Mouse (Mus musculus) hindbrain, embryonic 11.5 days (tissue): Measurements from ENCODE around the gene Zic3. TPM values are rescaled to one million over a fixed set of nuclear protein-coding genes. Genes with fewer than 3 reads are reported as not detected.

Experiments
- ATAC-seq: fragments of 200-750 bp; cut with Nextera tagmentation; 2 replicates; pipeline ENCODE4 v1.8.0; 2017; ENCODE audit warnings: mild to moderate bottlenecking, moderate TSS enrichment, moderate library complexity; ENCODE audit not compliant: low FRiP score
- DNase-seq: peaks from one replicate; pipeline ENCODE4 v3.0.0-alpha.2; 2015; ENCODE audit warnings: low spot score
- H3K27ac ChIP-seq: fragments of 300-500 bp; sonication (generic); 2 replicates; pipeline ENCODE4 v1.5.1; 2014; ENCODE audit warnings: mild to moderate bottlenecking, low read depth, low read length
- H3K27me3 ChIP-seq: fragments of 300-500 bp; sonication (generic); 2 replicates; pipeline ENCODE4 v1.6.1; 2014; ENCODE audit warnings: mild to moderate bottlenecking, low read length, moderate library complexity, mixed read lengths; ENCODE audit not compliant: control insufficient read depth, insufficient read depth
- H3K36me3 ChIP-seq: fragments of 300-500 bp; sonication (generic); 2 replicates; pipeline ENCODE4 v1.6.1; 2014; ENCODE audit warnings: mild to moderate bottlenecking, low read length, moderate library complexity, mixed read lengths; ENCODE audit not compliant: control insufficient read depth, insufficient read depth
- H3K4me1 ChIP-seq: fragments of 300-500 bp; sonication (generic); replicated peaks from 2 replicates; pipeline ENCODE4 v1.6.1; 2014; ENCODE audit warnings: low read length, mixed read lengths; ENCODE audit not compliant: control insufficient read depth, insufficient read depth
- H3K4me2 ChIP-seq: fragments of 300-500 bp; sonication (generic); replicated peaks from 2 replicates; pipeline ENCODE4 v1.6.1; 2014; ENCODE audit warnings: mild to moderate bottlenecking, low read depth, low read length
- H3K4me3 ChIP-seq: fragments of 300-500 bp; sonication (generic); 2 replicates; pipeline ENCODE4 v1.5.1; 2014; ENCODE audit warnings: low read depth, low read length
- H3K9ac ChIP-seq: fragments of 300-500 bp; sonication (generic); 2 replicates; pipeline ENCODE4 v1.6.1; 2014; ENCODE audit warnings: low read depth, low read length
- H3K9me3 ChIP-seq: fragments of 300-500 bp; sonication (generic); 2 replicates; pipeline ENCODE4 v1.6.1; 2016; ENCODE audit warnings: low read length; ENCODE audit not compliant: control insufficient read depth
- WGBS: fragments of 180-500 bp; shearing (Covaris S2); extraction: QIAGEN DNeasy Blood & Tissue Kit; methylation state at CpG from one replicate; pipeline ENCODE4 v1.1.7; 2014; 5-methylcytosine and 5-hydroxymethylcytosine counted together
- polyA plus RNA-seq: library from polyadenylated mRNA; unstranded; fragments of >200 nt; fragmentation: Nextera tagmentation; extraction: Ambion mirVana; gene quantifications from 2 replicates; pipeline ENCODE4 v1.2.1, GENCODE M21; 2014

Zic3 gene
- 27.2 and 28.5 TPM in 2 replicates for polyA plus RNA-seq

DNA sequence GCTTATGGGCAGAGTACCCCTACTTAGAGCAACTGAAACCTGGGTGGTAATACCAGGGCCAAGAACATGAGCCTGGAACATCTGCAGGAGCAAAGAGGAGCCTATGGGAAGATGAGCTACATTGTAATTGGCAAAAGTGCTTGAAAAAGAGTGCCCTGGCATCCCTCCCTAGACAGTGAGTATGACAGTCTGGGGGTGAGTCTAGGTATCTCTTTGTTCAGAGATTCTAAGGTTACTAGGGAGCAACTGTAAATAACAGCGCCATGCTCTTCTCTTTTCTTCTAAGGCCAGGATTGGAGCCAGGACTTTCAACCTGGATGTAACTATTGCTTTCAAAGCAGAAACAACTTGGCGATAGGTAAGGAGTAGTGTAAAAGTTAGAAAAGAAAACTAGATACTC lies at the start of gene Zic3:
Gene Zic3 (plus strand): TSS at position 301 of the 400 bp plus-strand sequence.
- Histone ChIP-seq H3K27me3 (peaks cover 14% of the 10 kb centered on the region), H3K4me1 (no peaks in the 10 kb centered on the region), H3K4me2 (no peak within 1 kb of the TSS), H3K4me3 (no peak within 1 kb of the TSS), H3K9ac (no peak within 1 kb of the TSS), H3K9me3 (no peaks in the 10 kb centered on the region), H3K36me3 (no peaks in the 10 kb centered on the region), H3K27ac (no peak within 1 kb of the TSS)
- DNase-seq (no peak), ATAC-seq (no peak)
- WGBS = 82% methylated on average over 2 of the region's 2 CpGs

GRCm38 (mm10) chrX:57982351-57982750 lies 40.1 kb upstream of the Zic3 start:
- no peak for DNase-seq
- H3K36me3 ChIP-seq = no peaks in the 10 kb centered on the region
- H3K4me3 ChIP-seq = no peak overlapping the region
- no peak for ATAC-seq
- no peaks in the 10 kb centered on the region for H3K4me1 ChIP-seq
- no peak overlapping the region for H3K9ac ChIP-seq
- H3K9me3 ChIP-seq = no peaks in the 10 kb centered on the region
- WGBS = 83% methylated on average over 4 of the region's 4 CpGs
- H3K27ac ChIP-seq = no peak overlapping the region
- no peaks in the 10 kb centered on the region for H3K27me3 ChIP-seq
- H3K4me2 ChIP-seq = no peak overlapping the region

DNA sequence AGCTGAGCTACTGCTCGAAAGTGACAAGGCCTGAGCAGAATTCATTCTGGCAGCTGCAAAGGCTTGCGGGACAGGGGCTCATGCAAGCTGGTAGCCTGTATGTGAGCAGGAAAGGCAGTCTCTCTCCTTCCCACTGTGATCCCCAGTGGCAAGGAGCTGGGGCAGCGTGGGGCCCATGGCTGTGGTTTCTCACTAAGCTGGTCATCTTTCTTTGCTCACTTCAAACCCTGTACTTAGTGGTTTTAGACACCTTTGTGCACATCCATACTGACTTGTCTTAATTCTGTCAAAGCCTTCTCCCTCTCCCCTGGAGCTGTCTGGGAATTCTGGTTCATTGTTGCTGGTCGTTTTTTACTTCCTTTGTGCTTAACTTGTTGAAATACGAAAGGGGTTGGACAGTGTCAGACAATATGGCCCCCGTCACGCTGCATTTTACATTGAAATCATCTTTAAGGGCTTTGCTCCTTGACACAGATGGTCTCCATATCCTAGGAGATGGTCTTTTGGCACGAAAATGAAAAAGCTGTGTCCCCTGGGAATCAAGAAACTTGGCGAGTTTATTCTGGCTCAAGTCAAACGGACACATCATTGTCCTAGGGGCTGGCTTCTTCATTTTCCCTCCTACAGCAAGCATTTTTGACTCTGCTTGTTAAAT lies 34.9 kb upstream of the Zic3 start:
- no peak overlapping the region for H3K4me3 ChIP-seq
- H3K27ac ChIP-seq = no peak overlapping the region
- H3K27me3 ChIP-seq = no peaks in the 10 kb centered on the region
- no peaks in the 10 kb centered on the region for H3K4me1 ChIP-seq
- H3K9ac ChIP-seq = no peak overlapping the region
- peak; percentile 27 for DNase-seq
- H3K4me2 ChIP-seq = no peak overlapping the region
- no peaks in the 10 kb centered on the region for H3K36me3 ChIP-seq
- ATAC-seq = peak; percentile 53
- H3K9me3 ChIP-seq = no peaks in the 10 kb centered on the region
- 53% methylated on average over 10 of the region's 10 CpGs for WGBS

- DNase-seq (no peak), ATAC-seq (no peak)
- Histone ChIP-seq H3K27ac (no peak overlapping the region), H3K36me3 (no peaks in the 10 kb centered on the region), H3K4me3 (no peak overlapping the region), H3K4me2 (no peak overlapping the region), H3K9ac (no peak overlapping the region), H3K9me3 (no peaks in the 10 kb centered on the region), H3K4me1 (no peaks in the 10 kb centered on the region), H3K27me3 (peaks cover 17% of the 10 kb centered on the region)
- WGBS = 75% methylated on average over 5 of the region's 5 CpGs
Measured at GRCm38 (mm10) chrX:58013391-58013790, 9.1 kb upstream of the Zic3 start.

DNA sequence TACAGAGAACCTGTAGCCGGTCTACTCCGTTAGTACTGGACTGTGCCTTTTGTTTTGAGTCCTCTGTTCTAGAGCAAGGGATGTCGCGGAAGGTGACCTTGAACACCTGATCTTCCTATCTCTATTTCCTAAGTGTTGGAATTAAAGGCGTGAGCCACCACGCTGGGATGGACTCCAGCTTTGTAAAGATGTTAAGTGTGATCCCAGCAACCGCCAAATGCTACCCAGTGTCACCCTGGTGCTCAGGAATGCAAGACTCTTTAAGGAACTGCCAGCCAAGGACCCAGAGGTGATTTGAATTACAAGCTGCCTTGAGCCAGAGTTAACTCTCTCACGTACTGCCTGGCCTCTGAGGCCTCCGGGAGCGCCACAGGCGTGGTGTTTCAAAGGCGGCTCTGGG lies 8.4 kb upstream of the Zic3 start:
- Histone ChIP-seq H3K4me3 (no peak overlapping the region), H3K9me3 (no peaks in the 10 kb centered on the region), H3K27ac (no peak overlapping the region), H3K36me3 (no peaks in the 10 kb centered on the region), H3K27me3 (peaks cover 18% of the 10 kb centered on the region), H3K4me1 (no peaks in the 10 kb centered on the region), H3K9ac (no peak overlapping the region), H3K4me2 (no peak overlapping the region)
- 19% methylated on average over 12 of the region's 12 CpGs for WGBS
- ATAC-seq = no peak
- no peak for DNase-seq

GRCm38 (mm10) chrX:58014761-58015160 lies 7.7 kb upstream of the Zic3 start:
- peaks cover 18% of the 10 kb centered on the region for H3K27me3 ChIP-seq
- DNase-seq (peak; percentile 23), ATAC-seq (no peak)
- no peak overlapping the region for H3K4me2 ChIP-seq
- H3K27ac ChIP-seq = no peak overlapping the region
- no peaks in the 10 kb centered on the region for H3K4me1 ChIP-seq
- no peaks in the 10 kb centered on the region for H3K9me3 ChIP-seq
- H3K9ac ChIP-seq = no peak overlapping the region
- no peak overlapping the region for H3K4me3 ChIP-seq
- H3K36me3 ChIP-seq = no peaks in the 10 kb centered on the region
- WGBS = 29% methylated on average over 13 of the region's 13 CpGs

GRCm38 (mm10) chrX:58015336-58015945 lies 7.1 kb upstream of the Zic3 start:
- ATAC-seq (no peak), DNase-seq (peak; percentile 45)
- Histone ChIP-seq H3K9ac (no peak overlapping the region), H3K27me3 (peaks cover 18% of the 10 kb centered on the region), H3K4me3 (no peak overlapping the region), H3K9me3 (no peaks in the 10 kb centered on the region), H3K27ac (no peak overlapping the region), H3K4me1 (no peaks in the 10 kb centered on the region), H3K36me3 (no peaks in the 10 kb centered on the region), H3K4me2 (no peak overlapping the region)
- 15% methylated on average over 29 of the region's 29 CpGs for WGBS

DNA sequence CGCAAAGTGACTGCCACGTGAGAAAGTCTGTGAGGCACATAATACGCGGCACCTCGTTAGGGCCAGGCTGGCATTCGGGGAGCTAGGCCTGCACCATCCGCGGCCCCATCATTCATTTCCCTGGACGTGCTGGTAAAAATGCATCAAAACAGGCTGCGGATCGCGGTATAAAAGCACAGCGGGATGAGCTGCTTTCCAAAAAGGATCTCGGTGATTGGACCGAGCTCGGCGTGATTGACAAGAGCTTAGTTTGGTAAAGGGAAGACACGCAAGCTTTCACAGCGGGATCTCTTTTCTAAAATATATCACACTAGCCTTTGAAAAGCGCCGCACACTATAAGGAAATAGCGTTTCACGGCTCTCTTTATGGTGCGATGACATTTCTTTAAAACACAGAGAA lies 3.8 kb upstream of the Zic3 start:
- no peaks in the 10 kb centered on the region for H3K4me1 ChIP-seq
- no peak overlapping the region for H3K9ac ChIP-seq
- DNase-seq (peak; percentile 54), ATAC-seq (peak; percentile 59; the same call in 1 of the 2 replicates)
- H3K27ac ChIP-seq = no peak overlapping the region
- no peak overlapping the region for H3K4me3 ChIP-seq
- WGBS = 12% methylated on average over 24 of the region's 24 CpGs
- peaks cover 16% of the 10 kb centered on the region for H3K27me3 ChIP-seq
- H3K4me2 ChIP-seq = no peak overlapping the region
- H3K36me3 ChIP-seq = no peaks in the 10 kb centered on the region
- H3K9me3 ChIP-seq = no peaks in the 10 kb centered on the region
